ENCODE assay signal across 10 mouse cellular contexts in genomic region chr17:66680662-66681061, GRCm38 (mm10).
DNase-seq lines count a peak whose midpoint lies in the region; ATAC-seq lines count a peak whose summit lies in the region.
"Had no signal": no experiment of that assay in that cellular context is flagged by ENCODE, and none has a peak within 500 bp of the region (broad histone marks: within the 10 kb centered on the region; RNA-seq: fewer than 3 reads in every experiment).

No protein-coding gene starts in this region.

- no peak for ATAC-seq in midbrain, embryonic 16.5 days
- peak; percentile 83 for ATAC-seq in granulocyte monocyte progenitor cell, adult 5-6 weeks (replicated peaks; ENCODE audit: poor library complexity, severe bottlenecking)
- ATAC-seq in megakaryocyte-erythroid progenitor cell, adult 5-6 weeks (replicated peaks; ENCODE audit: low FRiP score, low TSS enrichment, poor library complexity, severe bottlenecking): peak; percentile 57; the same call in 1 of the 2 replicates

- H3K36me3 ChIP-seq in midbrain, embryonic 10.5 days: no peaks in the 10 kb centered on the region
- H3K36me3 ChIP-seq in midbrain, embryonic 16.5 days (ENCODE audit: control insufficient read depth, insufficient read depth, low read length): no peaks in the 10 kb centered on the region
- H3K36me3 ChIP-seq: liver, embryonic 15.5 days had no signal

- H3K4me1 ChIP-seq in midbrain, embryonic 10.5 days: 0 out of 2 replicates have a peak, but pooled peaks cover 5% of the 10 kb centered on the region
- no peaks in the 10 kb centered on the region for H3K4me1 ChIP-seq in midbrain, embryonic 16.5 days (ENCODE audit: control insufficient read depth, insufficient read depth, low read length)
- H3K4me1 ChIP-seq: liver, embryonic 15.5 days had no signal

- no peaks in the 10 kb centered on the region; the same call in 1 of the 2 replicates for H3K27me3 ChIP-seq in midbrain, embryonic 10.5 days (ENCODE audit: low read depth, poor library complexity, severe bottlenecking)
- H3K27me3 ChIP-seq in midbrain, embryonic 16.5 days (ENCODE audit: control insufficient read depth, insufficient read depth, low read depth, low read length): no peaks in the 10 kb centered on the region; the same call in 1 of the 2 replicates
- H3K27me3 ChIP-seq: liver, embryonic 15.5 days had no signal

- H3K4me2 ChIP-seq in midbrain, embryonic 16.5 days (ENCODE audit: low read length): no peak overlapping the region
- H3K4me2 ChIP-seq: liver, embryonic 15.5 days had no signal

- no peak overlapping the region for H3K4me3 ChIP-seq in midbrain, embryonic 10.5 days
- H3K4me3 ChIP-seq in midbrain, embryonic 16.5 days (ENCODE audit: low read depth, low read length): no peak overlapping the region
- H3K4me3 ChIP-seq: erythroblast, embryonic 14.5 days; liver, embryonic 15.5 days had no signal

- H3K9ac ChIP-seq in midbrain, embryonic 16.5 days (ENCODE audit: low read depth, low read length): no peak overlapping the region
- H3K9ac ChIP-seq: liver, embryonic 15.5 days had no signal

- H3K27ac ChIP-seq in midbrain, embryonic 10.5 days (replicated peaks): no peak overlapping the region
- H3K27ac ChIP-seq in midbrain, embryonic 16.5 days (ENCODE audit: low read length): no peak overlapping the region
- H3K27ac ChIP-seq: liver, embryonic 15.5 days had no signal

- H3K9me3 ChIP-seq in midbrain, embryonic 10.5 days (replicated peaks): no peaks in the 10 kb centered on the region
- H3K9me3 ChIP-seq in midbrain, embryonic 16.5 days (replicated peaks; ENCODE audit: control insufficient read depth, low read length, poor library complexity, severe bottlenecking): no peaks in the 10 kb centered on the region
- H3K9me3 ChIP-seq: liver, embryonic 15.5 days had no signal

- 18% methylated on average over 4 of the region's 4 CpGs for WGBS in midbrain, embryonic 10.5 days
- 20% methylated on average over 4 of the region's 4 CpGs for WGBS in midbrain, embryonic 16.5 days

- DNase-seq in midbrain, embryonic 10.5 days (ENCODE audit: low spot score): peak; percentile 42
- DNase-seq in R1 (ENCODE audit: low read depth, low spot score): peak; percentile 60
- peak; percentile 31 for DNase-seq in cerebellum, adult 9-10 months
- DNase-seq in layer of hippocampus, adult 8-10 months (ENCODE audit: low spot score in 2 of 2): peak; percentile 14 to 31
- DNase-seq in natural killer cell, adult 2 months (ENCODE audit: low spot score in 2 of 2): no peak

Comparison
In these comparisons a context has a peak if more than half of its experiments do, and no peak if none do; other contexts are left out.
1. DNase-seq: peak in midbrain, embryonic 10.5 days (single experiment), R1 (single experiment), cerebellum, adult 9-10 months (single experiment) and layer of hippocampus, adult 8-10 months (2 of 2); none in natural killer cell, adult 2 months (0 of 2).